Mouse (Mus musculus) midbrain, embryonic 14.5 days (tissue): ENCODE data around the gene Odf3. TPM values are rescaled to one million over a fixed set of nuclear protein-coding genes. Genes with fewer than 3 reads are reported as not detected.

Source experiments
- ATAC-seq: fragments of 200-750 bp; cut with Nextera tagmentation; 2 replicates; pipeline ENCODE4 v1.8.0; 2017; ENCODE audit warnings: moderate number of reproducible peaks, moderate library complexity; ENCODE audit not compliant: low FRiP score, low TSS enrichment
- DNase-seq: peaks from one replicate; pipeline ENCODE4 v3.0.0-alpha.2; 2015
- H3K27ac ChIP-seq: fragments of 300-500 bp; sonication (generic); replicated peaks from 2 replicates; pipeline ENCODE4 v1.5.1; 2014; ENCODE audit warnings: mild to moderate bottlenecking, low read depth, low read length, moderate library complexity
- H3K27me3 ChIP-seq: fragments of 300-500 bp; sonication (generic); 2 replicates; pipeline ENCODE4 v1.6.1; 2014; ENCODE audit warnings: low read length, control low read depth, mixed read lengths; ENCODE audit not compliant: control insufficient read depth, insufficient read depth
- H3K36me3 ChIP-seq: fragments of 300-500 bp; sonication (generic); 2 replicates; pipeline ENCODE4 v1.6.1; 2014; ENCODE audit warnings: low read length, control low read depth; ENCODE audit not compliant: control insufficient read depth, insufficient read depth
- H3K4me1 ChIP-seq: fragments of 300-500 bp; sonication (generic); 2 replicates; pipeline ENCODE4 v1.6.1; 2014; ENCODE audit warnings: mild to moderate bottlenecking, antibody characterized with exemption, low read length, control low read depth; ENCODE audit not compliant: control insufficient read depth, insufficient read depth
- H3K4me2 ChIP-seq: fragments of 300-500 bp; sonication (generic); 2 replicates; pipeline ENCODE4 v1.6.1; 2014; ENCODE audit warnings: mild to moderate bottlenecking, low read length, moderate library complexity
- H3K4me3 ChIP-seq: fragments of 300-500 bp; sonication (generic); replicated peaks from 2 replicates; pipeline ENCODE4 v1.5.1; 2014; ENCODE audit warnings: low read depth, low read length
- H3K9ac ChIP-seq: fragments of 300-500 bp; sonication (generic); replicated peaks from 2 replicates; pipeline ENCODE4 v1.6.1; 2014; ENCODE audit warnings: mild to moderate bottlenecking, low read length, moderate library complexity
- H3K9me3 ChIP-seq: fragments of 300-500 bp; sonication (generic); 2 replicates; pipeline ENCODE4 v1.6.1; 2016; ENCODE audit warnings: low read length, control low read depth, mixed read lengths; ENCODE audit not compliant: control insufficient read depth
- WGBS: fragments of 180-500 bp; shearing (Covaris S2); extraction: QIAGEN DNeasy Blood & Tissue Kit; methylation state at CpG from one replicate; pipeline ENCODE4 v1.1.7; 2014; 5-methylcytosine and 5-hydroxymethylcytosine counted together
- polyA plus RNA-seq: library from polyadenylated mRNA; unstranded; fragments of >200 nt; fragmentation: Nextera tagmentation; extraction: Ambion mirVana; gene quantifications from 2 replicates; pipeline ENCODE4 v1.2.1, GENCODE M21; 2014

The Odf3 gene
- polyA plus RNA-seq, 1 experiment from 2014 or later = not detected

GRCm38 (mm10) chr7:140860728-140861127 lies 13.1 kb downstream of the Odf3 start:
- Histone ChIP-seq H3K27ac (no peak overlapping the region), H3K4me1 (peaks cover 14% of the 10 kb centered on the region), H3K4me2 (no peak overlapping the region), H3K36me3 (peaks cover 71% of the 10 kb centered on the region), H3K9ac (no peak overlapping the region), H3K4me3 (no peak overlapping the region), H3K27me3 (no peaks in the 10 kb centered on the region), H3K9me3 (no peaks in the 10 kb centered on the region)
- DNase-seq (no peak), ATAC-seq (no peak)
- WGBS = 86% methylated on average over 5 of the region's 5 CpGs

GRCm38 (mm10) chr7:140864761-140865160 lies 17.2 kb downstream of the Odf3 start:
- no peaks in the 10 kb centered on the region for H3K27me3 ChIP-seq
- DNase-seq (no peak), ATAC-seq (no peak)
- no peaks in the 10 kb centered on the region for H3K9me3 ChIP-seq
- 91% methylated on average over 12 of the region's 12 CpGs for WGBS
- H3K4me2 ChIP-seq = no peak overlapping the region
- H3K4me3 ChIP-seq = no peak overlapping the region
- H3K36me3 ChIP-seq = peaks cover 71% of the 10 kb centered on the region
- H3K27ac ChIP-seq = no peak overlapping the region
- H3K9ac ChIP-seq = no peak overlapping the region
- no peaks in the 10 kb centered on the region for H3K4me1 ChIP-seq

- Histone ChIP-seq H3K27ac (no peak overlapping the region), H3K4me2 (no peak overlapping the region), H3K9ac (no peak overlapping the region), H3K4me3 (no peak overlapping the region), H3K27me3 (no peaks in the 10 kb centered on the region), H3K36me3 (peaks cover 49% of the 10 kb centered on the region), H3K9me3 (no peaks in the 10 kb centered on the region), H3K4me1 (no peaks in the 10 kb centered on the region)
- DNase-seq (no peak), ATAC-seq (no peak)
- 93% methylated on average over 4 of the region's 4 CpGs for WGBS
These were observed 26.6 kb downstream of the Odf3 start for GRCm38 (mm10) chr7:140874224-140874623.

- H3K27me3 ChIP-seq = no peaks in the 10 kb centered on the region
- ATAC-seq (no peak), DNase-seq (no peak)
- H3K4me2 ChIP-seq = no peak overlapping the region
- H3K9me3 ChIP-seq = no peaks in the 10 kb centered on the region
- H3K9ac ChIP-seq = no peak overlapping the region
- WGBS = 91% methylated on average over 6 of the region's 6 CpGs
- no peak overlapping the region for H3K4me3 ChIP-seq
- peaks cover 8% of the 10 kb centered on the region for H3K4me1 ChIP-seq
- no peak overlapping the region for H3K27ac ChIP-seq
- peaks cover 37% of the 10 kb centered on the region for H3K36me3 ChIP-seq
These were observed 29.8 kb downstream of the Odf3 start for GRCm38 (mm10) chr7:140877364-140877763.

GRCm38 (mm10) chr7:140879355-140879754 lies 31.8 kb downstream of the Odf3 start:
- no peak overlapping the region for H3K9ac ChIP-seq

GRCm38 (mm10) chr7:140880419-140880818 lies 32.8 kb downstream of the Odf3 start:
- Histone ChIP-seq H3K4me3 (peak overlapping the region; percentile 81; the same call in 1 of the 2 replicates), H3K9me3 (no peaks in the 10 kb centered on the region), H3K4me1 (peaks cover 14% of the 10 kb centered on the region), H3K27me3 (no peaks in the 10 kb centered on the region), H3K36me3 (peaks cover 27% of the 10 kb centered on the region), H3K27ac (no peak overlapping the region), H3K9ac (no peak overlapping the region), H3K4me2 (0 out of 2 replicates have a peak overlapping the region, but pooled peaks have one; percentile 10)
- WGBS = 90% methylated on average over 3 of the region's 3 CpGs
- no peak for DNase-seq
- ATAC-seq = no peak

More at GRCm38 (mm10) chr7:140879355-140879754, 31.8 kb downstream of the Odf3 start:
- no peak overlapping the region for H3K4me2 ChIP-seq
- DNase-seq (no peak), ATAC-seq (no peak)
- H3K27ac ChIP-seq = no peak overlapping the region
- no peaks in the 10 kb centered on the region for H3K9me3 ChIP-seq
- 90% methylated on average over 7 of the region's 7 CpGs for WGBS
- peaks cover 14% of the 10 kb centered on the region for H3K4me1 ChIP-seq
- peaks cover 30% of the 10 kb centered on the region for H3K36me3 ChIP-seq
- H3K27me3 ChIP-seq = no peaks in the 10 kb centered on the region
- no peak overlapping the region for H3K4me3 ChIP-seq

- H3K4me3 ChIP-seq = peak overlapping the region; percentile 81
- WGBS = 29% methylated on average over 8 of the region's 8 CpGs
- DNase-seq (no peak), ATAC-seq (no peak)
- peak overlapping the region; percentile 86; the same call in 1 of the 2 replicates for H3K27ac ChIP-seq
- no peaks in the 10 kb centered on the region for H3K27me3 ChIP-seq
- peaks cover 28% of the 10 kb centered on the region for H3K36me3 ChIP-seq
- peak overlapping the region; percentile 65 for H3K9ac ChIP-seq
- peak overlapping the region; percentile 67 for H3K4me2 ChIP-seq
- no peaks in the 10 kb centered on the region for H3K9me3 ChIP-seq
- H3K4me1 ChIP-seq = peaks cover 14% of the 10 kb centered on the region
These were observed 33.4 kb downstream of the Odf3 start for GRCm38 (mm10) chr7:140880865-140881515.

- Histone ChIP-seq H3K27me3 (no peaks in the 10 kb centered on the region), H3K4me2 (peak within 1 kb of the TSS; percentile 67), H3K9me3 (no peaks in the 10 kb centered on the region), H3K4me1 (peaks cover 14% of the 10 kb centered on the region), H3K9ac (peak within 1 kb of the TSS; percentile 75), H3K27ac (peak within 1 kb of the TSS; percentile 86), H3K4me3 (peak within 1 kb of the TSS; percentile 81), H3K36me3 (peaks cover 28% of the 10 kb centered on the region)
- ATAC-seq (peak; percentile 95), DNase-seq (peak; percentile 98)
- under 1% methylated on average over 59 of the region's 59 CpGs for WGBS
These were observed 34.3 kb downstream of the Odf3 start, which contains the start of the genes Psmd13 and Sirt3 for GRCm38 (mm10) chr7:140881696-140882468. Gene Psmd13, plus strand, starts transcription at chr7:140881968. Gene Sirt3, minus strand, starts transcription at chr7:140882309.
